Mouse (Mus musculus): ENCODE measurements around the gene Abca6. TPM values are rescaled to one million over a fixed set of nuclear protein-coding genes. Genes with fewer than 3 reads are reported as not detected.

The Abca6 gene
- polyA plus RNA-seq, 1 experiment from 2014 or later, result not detected

GRCm38 (mm10) chr11:110237466-110237865, 14.1 kb downstream of the Abca6 start:
- H3K9ac ChIP-seq (ENCODE audit: low read depth, low read length), result no peak overlapping the region
- H3K27ac ChIP-seq (ENCODE audit: low read depth, low read length), result no peak overlapping the region
- no peak for ATAC-seq (ENCODE audit: low FRiP score, low TSS enrichment)
- no peak overlapping the region for H3K4me3 ChIP-seq (ENCODE audit: low read length)
- H3K4me2 ChIP-seq (replicated peaks; ENCODE audit: low read depth, low read length), result no peak overlapping the region
- no peaks in the 10 kb centered on the region for H3K9me3 ChIP-seq (ENCODE audit: control insufficient read depth, low read length)
- H3K36me3 ChIP-seq (ENCODE audit: control insufficient read depth, insufficient read depth, low read length), result no peaks in the 10 kb centered on the region
- H3K4me1 ChIP-seq (ENCODE audit: control insufficient read depth, insufficient read depth, low read length), result no peaks in the 10 kb centered on the region
- H3K27me3 ChIP-seq (ENCODE audit: control insufficient read depth, insufficient read depth, low read length), result no peaks in the 10 kb centered on the region
- 82% methylated on average over 2 of the region's 2 CpGs for WGBS

- no peak overlapping the region for H3K4me3 ChIP-seq (ENCODE audit: low read length)
These were observed 18.6 kb downstream of the Abca6 start for GRCm38 (mm10) chr11:110232975-110233374.

GRCm38 (mm10) chr11:110217118-110217517, 34.5 kb downstream of the Abca6 start:
- H3K4me2 ChIP-seq (replicated peaks; ENCODE audit: low read depth, low read length), result no peak overlapping the region
- 0 out of 2 replicates have a peak, but pooled peaks cover 3% of the 10 kb centered on the region for H3K4me1 ChIP-seq (ENCODE audit: control insufficient read depth, insufficient read depth, low read length)
- no peaks in the 10 kb centered on the region for H3K9me3 ChIP-seq (ENCODE audit: control insufficient read depth, low read length)
- ATAC-seq (ENCODE audit: low FRiP score, low TSS enrichment), result no peak
- H3K9ac ChIP-seq (ENCODE audit: low read depth, low read length), result no peak overlapping the region
- no peak overlapping the region for H3K27ac ChIP-seq (ENCODE audit: low read depth, low read length)
- no peaks in the 10 kb centered on the region for H3K27me3 ChIP-seq (ENCODE audit: control insufficient read depth, insufficient read depth, low read length)
- no peaks in the 10 kb centered on the region for H3K36me3 ChIP-seq (ENCODE audit: control insufficient read depth, insufficient read depth, low read length)
- H3K4me3 ChIP-seq (ENCODE audit: low read length), result no peak overlapping the region

More at GRCm38 (mm10) chr11:110232975-110233374, 18.6 kb downstream of the Abca6 start:
- H3K4me1 ChIP-seq (ENCODE audit: control insufficient read depth, insufficient read depth, low read length), result no peaks in the 10 kb centered on the region
- H3K36me3 ChIP-seq (ENCODE audit: control insufficient read depth, insufficient read depth, low read length), result no peaks in the 10 kb centered on the region
- H3K4me2 ChIP-seq (replicated peaks; ENCODE audit: low read depth, low read length), result no peak overlapping the region
- H3K9ac ChIP-seq (ENCODE audit: low read depth, low read length), result no peak overlapping the region
- ATAC-seq (ENCODE audit: low FRiP score, low TSS enrichment), result no peak
- no peaks in the 10 kb centered on the region for H3K9me3 ChIP-seq (ENCODE audit: control insufficient read depth, low read length)
- H3K27ac ChIP-seq (ENCODE audit: low read depth, low read length), result no peak overlapping the region
- no peaks in the 10 kb centered on the region for H3K27me3 ChIP-seq (ENCODE audit: control insufficient read depth, insufficient read depth, low read length)

GRCm38 (mm10) chr11:110203930-110204329, 47.6 kb downstream of the Abca6 start:
- WGBS, result 88% methylated on average over 5 of the region's 5 CpGs
- Histone ChIP-seq H3K27me3 (ENCODE audit: control insufficient read depth, insufficient read depth, low read length) (no peaks in the 10 kb centered on the region), H3K36me3 (ENCODE audit: control insufficient read depth, insufficient read depth, low read length) (no peaks in the 10 kb centered on the region), H3K9ac (ENCODE audit: low read depth, low read length) (no peak overlapping the region), H3K9me3 (ENCODE audit: control insufficient read depth, low read length) (no peaks in the 10 kb centered on the region), H3K4me1 (ENCODE audit: control insufficient read depth, insufficient read depth, low read length) (no peaks in the 10 kb centered on the region), H3K27ac (ENCODE audit: low read depth, low read length) (no peak overlapping the region), H3K4me2 (replicated peaks; ENCODE audit: low read depth, low read length) (no peak overlapping the region), H3K4me3 (ENCODE audit: low read length) (no peak overlapping the region)
- no peak for ATAC-seq (ENCODE audit: low FRiP score, low TSS enrichment)

- H3K27ac ChIP-seq (ENCODE audit: low read depth, low read length), result no peak overlapping the region
- no peak overlapping the region for H3K4me2 ChIP-seq (replicated peaks; ENCODE audit: low read depth, low read length)
- H3K36me3 ChIP-seq (ENCODE audit: control insufficient read depth, insufficient read depth, low read length), result no peaks in the 10 kb centered on the region
- no peaks in the 10 kb centered on the region for H3K9me3 ChIP-seq (ENCODE audit: control insufficient read depth, low read length)
- no peak overlapping the region for H3K9ac ChIP-seq (ENCODE audit: low read depth, low read length)
- H3K4me1 ChIP-seq (ENCODE audit: control insufficient read depth, insufficient read depth, low read length), result no peaks in the 10 kb centered on the region
- no peak for ATAC-seq (ENCODE audit: low FRiP score, low TSS enrichment)
- H3K27me3 ChIP-seq (ENCODE audit: control insufficient read depth, insufficient read depth, low read length), result no peaks in the 10 kb centered on the region
- WGBS, result 85% methylated on average over 3 of the region's 3 CpGs
- no peak overlapping the region for H3K4me3 ChIP-seq (ENCODE audit: low read length)
These were observed 52.7 kb downstream of the Abca6 start for GRCm38 (mm10) chr11:110198882-110199281.

- no peaks in the 10 kb centered on the region for H3K4me1 ChIP-seq (ENCODE audit: control insufficient read depth, insufficient read depth, low read length)
- 91% methylated on average over 8 of the region's 8 CpGs for WGBS
- ATAC-seq (ENCODE audit: low FRiP score, low TSS enrichment), result no peak
These were observed 54.8 kb downstream of the Abca6 start for GRCm38 (mm10) chr11:110196561-110197306.

GRCm38 (mm10) chr11:110195310-110195709, 56.3 kb downstream of the Abca6 start:
- Histone ChIP-seq H3K4me1 (ENCODE audit: control insufficient read depth, insufficient read depth, low read length) (no peaks in the 10 kb centered on the region), H3K27ac (ENCODE audit: low read depth, low read length) (no peak overlapping the region), H3K9ac (ENCODE audit: low read depth, low read length) (no peak overlapping the region), H3K4me3 (ENCODE audit: low read length) (no peak overlapping the region), H3K36me3 (ENCODE audit: control insufficient read depth, insufficient read depth, low read length) (no peaks in the 10 kb centered on the region), H3K9me3 (ENCODE audit: control insufficient read depth, low read length) (no peaks in the 10 kb centered on the region), H3K4me2 (replicated peaks; ENCODE audit: low read depth, low read length) (no peak overlapping the region), H3K27me3 (ENCODE audit: control insufficient read depth, insufficient read depth, low read length) (no peaks in the 10 kb centered on the region)
- ATAC-seq (ENCODE audit: low FRiP score, low TSS enrichment), result no peak
- 88% methylated on average over 4 of the region's 4 CpGs for WGBS

More at GRCm38 (mm10) chr11:110196561-110197306, 54.8 kb downstream of the Abca6 start:
- Histone ChIP-seq H3K36me3 (ENCODE audit: control insufficient read depth, insufficient read depth, low read length) (no peaks in the 10 kb centered on the region), H3K27ac (ENCODE audit: low read depth, low read length) (no peak overlapping the region), H3K9ac (ENCODE audit: low read depth, low read length) (no peak overlapping the region), H3K27me3 (ENCODE audit: control insufficient read depth, insufficient read depth, low read length) (no peaks in the 10 kb centered on the region), H3K4me2 (replicated peaks; ENCODE audit: low read depth, low read length) (no peak overlapping the region), H3K4me3 (ENCODE audit: low read length) (no peak overlapping the region), H3K9me3 (ENCODE audit: control insufficient read depth, low read length) (no peaks in the 10 kb centered on the region)

- H3K4me1 ChIP-seq (ENCODE audit: control insufficient read depth, insufficient read depth, low read length), result no peaks in the 10 kb centered on the region
- no peak overlapping the region for H3K27ac ChIP-seq (ENCODE audit: low read depth, low read length)
- ATAC-seq (ENCODE audit: low FRiP score, low TSS enrichment), result no peak
- H3K9ac ChIP-seq (ENCODE audit: low read depth, low read length), result no peak overlapping the region
- WGBS, result 93% methylated on average over 3 of the region's 3 CpGs
- H3K27me3 ChIP-seq (ENCODE audit: control insufficient read depth, insufficient read depth, low read length), result no peaks in the 10 kb centered on the region
- H3K9me3 ChIP-seq (ENCODE audit: control insufficient read depth, low read length), result no peaks in the 10 kb centered on the region
- no peaks in the 10 kb centered on the region for H3K36me3 ChIP-seq (ENCODE audit: control insufficient read depth, insufficient read depth, low read length)
- no peak overlapping the region for H3K4me2 ChIP-seq (replicated peaks; ENCODE audit: low read depth, low read length)
- no peak overlapping the region for H3K4me3 ChIP-seq (ENCODE audit: low read length)
These were observed 80.4 kb downstream of the Abca6 start for GRCm38 (mm10) chr11:110171212-110171611.

- ATAC-seq (ENCODE audit: low FRiP score, low TSS enrichment), result no peak
- Histone ChIP-seq H3K4me3 (ENCODE audit: low read length) (no peak within 1 kb of the TSS; the same call in 1 of the 2 replicates), H3K4me2 (replicated peaks; ENCODE audit: low read depth, low read length) (no peak within 1 kb of the TSS; the same call in 1 of the 2 replicates)
These were observed 83.9 kb downstream of the Abca6 start, which contains the start of gene Abca9 for GRCm38 (mm10) chr11:110167459-110168251. Abca9 (minus strand) TSS chr11:110168196.

More at GRCm38 (mm10) chr11:110167459-110168251, 83.9 kb downstream of the Abca6 start, which contains the start of gene Abca9:
- WGBS, result 55% methylated on average over 12 of the region's 12 CpGs
- H3K27ac ChIP-seq (ENCODE audit: low read depth, low read length), result no peak within 1 kb of the TSS
- no peaks in the 10 kb centered on the region for H3K36me3 ChIP-seq (ENCODE audit: control insufficient read depth, insufficient read depth, low read length)
- H3K27me3 ChIP-seq (ENCODE audit: control insufficient read depth, insufficient read depth, low read length), result no peaks in the 10 kb centered on the region
- H3K4me1 ChIP-seq (ENCODE audit: control insufficient read depth, insufficient read depth, low read length), result no peaks in the 10 kb centered on the region
- no peak within 1 kb of the TSS for H3K9ac ChIP-seq (ENCODE audit: low read depth, low read length)
- no peaks in the 10 kb centered on the region for H3K9me3 ChIP-seq (ENCODE audit: control insufficient read depth, low read length)

Measured in kidney, embryonic 14.5 days (tissue).